Mouse (Mus musculus): ENCODE data around the gene Prlhr. TPM values are rescaled to one million over a fixed set of nuclear protein-coding genes. Genes with fewer than 3 reads are reported as not detected.

The Prlhr gene
- polyA plus RNA-seq, 1 experiment from 2014 or later = 0.47 TPM

DNA sequence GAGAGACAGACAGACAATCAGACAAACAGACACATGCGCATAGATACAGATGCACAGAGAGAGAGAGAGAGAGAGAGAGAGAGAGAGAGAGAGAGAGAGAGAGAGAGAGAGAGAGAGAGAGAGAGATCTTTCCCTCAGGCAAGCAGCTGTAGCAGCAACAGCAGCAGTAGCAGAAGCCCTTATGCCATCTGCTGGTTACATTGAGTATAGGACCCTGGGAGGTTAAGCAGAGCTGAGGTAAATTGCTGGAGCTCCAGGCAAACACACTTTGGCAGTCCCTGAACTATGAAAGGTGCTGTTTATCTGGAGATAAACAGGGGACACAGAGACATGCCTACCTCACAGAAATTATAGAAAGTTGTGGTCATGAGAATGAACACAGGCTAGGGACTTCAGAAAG, 50.5 kb downstream of the Prlhr start:
- Histone ChIP-seq H3K36me3 (no peaks in the 10 kb centered on the region), H3K4me1 (no peaks in the 10 kb centered on the region), H3K9me3 (replicated peaks) (no peaks in the 10 kb centered on the region), H3K4me2 (no peak overlapping the region), H3K4me3 (replicated peaks) (no peak overlapping the region), H3K27ac (replicated peaks) (no peak overlapping the region), H3K9ac (replicated peaks) (no peak overlapping the region), H3K27me3 (replicated peaks) (no peaks in the 10 kb centered on the region)
- no peak for ATAC-seq (ENCODE audit: low FRiP score)
- 82% methylated on average over 1 of the region's 1 CpGs for WGBS

Other genes with a start within 250 kb of the Prlhr start
- gene Fam204a, start 241.6 kb downstream of the Prlhr start, polyA plus RNA-seq (2015; fragmentation: Nextera tagmentation; extraction: Ambion mirVana) = 53.8 and 62.5 TPM in 2 replicates
- 21.7 and 23.5 TPM in 2 replicates for gene Cacul1, start 112.7 kb upstream of the Prlhr start, polyA plus RNA-seq (2015; fragmentation: Nextera tagmentation; extraction: Ambion mirVana)